Mouse (Mus musculus): ENCODE results near the gene Strada. TPM values are rescaled to one million over a fixed set of nuclear protein-coding genes. Genes with fewer than 3 reads are reported as not detected.

Gene Strada
- polyA plus RNA-seq, 2 experiments, result 24.0 to 46.8 TPM

- no peak overlapping the region for H3K4me2 ChIP-seq (replicated peaks; ENCODE audit: low read depth, low read length, severe bottlenecking)
- no peak overlapping the region for H3K27ac ChIP-seq (replicated peaks; ENCODE audit: low read depth, low read length)
- no peak overlapping the region for H3K4me3 ChIP-seq (replicated peaks; ENCODE audit: low read length)
- ATAC-seq (ENCODE audit: low FRiP score, low read depth) (no peak), DNase-seq (ENCODE audit: low spot score) (no peak)
- 72% methylated on average over 1 of the region's 1 CpGs for WGBS
- peaks cover 72% of the 10 kb centered on the region for H3K36me3 ChIP-seq (ENCODE audit: control insufficient read depth, insufficient read depth, low read length)
- H3K4me1 ChIP-seq (ENCODE audit: control insufficient read depth, insufficient read depth, low read length), result no peaks in the 10 kb centered on the region
- H3K27me3 ChIP-seq (ENCODE audit: control insufficient read depth, insufficient read depth, low read length), result no peaks in the 10 kb centered on the region
- no peak overlapping the region for H3K9ac ChIP-seq (ENCODE audit: low read depth, low read length, severe bottlenecking)
- no peak for TF ChIP-seq POLR2A (IDR thresholded peaks at IDR 0.05; ENCODE audit: borderline replicate concordance, extremely low read depth, insufficient read depth, insufficient read length)
- H3K9me3 ChIP-seq (ENCODE audit: control insufficient read depth, low read length), result no peaks in the 10 kb centered on the region
These were observed 76.1 kb downstream of the Strada start for GRCm38 (mm10) chr11:106125827-106126226.

GRCm38 (mm10) chr11:106124784-106125183 is 77.2 kb downstream of the Strada start:
- Histone ChIP-seq H3K36me3 (ENCODE audit: control insufficient read depth, insufficient read depth, low read length) (peaks cover 71% of the 10 kb centered on the region), H3K27me3 (ENCODE audit: control insufficient read depth, insufficient read depth, low read length) (no peaks in the 10 kb centered on the region), H3K4me3 (replicated peaks; ENCODE audit: low read length) (no peak overlapping the region), H3K4me1 (ENCODE audit: control insufficient read depth, insufficient read depth, low read length) (no peaks in the 10 kb centered on the region), H3K9me3 (ENCODE audit: control insufficient read depth, low read length) (no peaks in the 10 kb centered on the region), H3K4me2 (replicated peaks; ENCODE audit: low read depth, low read length, severe bottlenecking) (no peak overlapping the region), H3K27ac (replicated peaks; ENCODE audit: low read depth, low read length) (no peak overlapping the region), H3K9ac (ENCODE audit: low read depth, low read length, severe bottlenecking) (no peak overlapping the region)
- no peak for TF ChIP-seq POLR2A (IDR thresholded peaks at IDR 0.05; ENCODE audit: borderline replicate concordance, extremely low read depth, insufficient read depth, insufficient read length)
- DNase-seq (ENCODE audit: low spot score), result no peak
- no peak for ATAC-seq (ENCODE audit: low FRiP score, low read depth)
- 78% methylated on average over 4 of the region's 4 CpGs for WGBS

GRCm38 (mm10) chr11:106122736-106123135 is 79.2 kb downstream of the Strada start:
- no peak for TF ChIP-seq POLR2A (IDR thresholded peaks at IDR 0.05; ENCODE audit: borderline replicate concordance, extremely low read depth, insufficient read depth, insufficient read length)
- 77% methylated on average over 3 of the region's 3 CpGs for WGBS
- no peak overlapping the region for H3K9ac ChIP-seq (ENCODE audit: low read depth, low read length, severe bottlenecking)

GRCm38 (mm10) chr11:106122221-106122620 is 79.7 kb downstream of the Strada start:
- TF ChIP-seq POLR2A (IDR thresholded peaks at IDR 0.05; ENCODE audit: borderline replicate concordance, extremely low read depth, insufficient read depth, insufficient read length), result no peak
- DNase-seq (ENCODE audit: low spot score), result no peak
- Histone ChIP-seq H3K4me3 (replicated peaks; ENCODE audit: low read length) (no peak overlapping the region), H3K27ac (replicated peaks; ENCODE audit: low read depth, low read length) (no peak overlapping the region), H3K27me3 (ENCODE audit: control insufficient read depth, insufficient read depth, low read length) (no peaks in the 10 kb centered on the region), H3K4me1 (ENCODE audit: control insufficient read depth, insufficient read depth, low read length) (no peaks in the 10 kb centered on the region), H3K9me3 (ENCODE audit: control insufficient read depth, low read length) (no peaks in the 10 kb centered on the region), H3K9ac (ENCODE audit: low read depth, low read length, severe bottlenecking) (no peak overlapping the region), H3K36me3 (ENCODE audit: control insufficient read depth, insufficient read depth, low read length) (peaks cover 80% of the 10 kb centered on the region), H3K4me2 (replicated peaks; ENCODE audit: low read depth, low read length, severe bottlenecking) (no peak overlapping the region)
- no peak for ATAC-seq (ENCODE audit: low FRiP score, low read depth)
- WGBS, result 93% methylated on average over 5 of the region's 5 CpGs

More at GRCm38 (mm10) chr11:106122736-106123135, 79.2 kb downstream of the Strada start:
- DNase-seq (ENCODE audit: low spot score) (no peak), ATAC-seq (ENCODE audit: low FRiP score, low read depth) (no peak)
- Histone ChIP-seq H3K4me2 (replicated peaks; ENCODE audit: low read depth, low read length, severe bottlenecking) (no peak overlapping the region), H3K4me3 (replicated peaks; ENCODE audit: low read length) (no peak overlapping the region), H3K27me3 (ENCODE audit: control insufficient read depth, insufficient read depth, low read length) (no peaks in the 10 kb centered on the region), H3K36me3 (ENCODE audit: control insufficient read depth, insufficient read depth, low read length) (peaks cover 75% of the 10 kb centered on the region), H3K27ac (replicated peaks; ENCODE audit: low read depth, low read length) (no peak overlapping the region), H3K9me3 (ENCODE audit: control insufficient read depth, low read length) (no peaks in the 10 kb centered on the region), H3K4me1 (ENCODE audit: control insufficient read depth, insufficient read depth, low read length) (no peaks in the 10 kb centered on the region)

Other genes with a start within 250 kb of the Strada start
- 7.6 and 9.1 TPM in 2 replicates for gene Cyb561, start 248.8 kb downstream of the Strada start, polyA plus RNA-seq (2012; rRNA removed)
- gene Cyb561, start 248.8 kb downstream of the Strada start, polyA plus RNA-seq (2014; fragmentation: Nextera tagmentation; extraction: Ambion mirVana), result 15.8 and 17.7 TPM in 2 replicates
- gene Ace, start 234.2 kb downstream of the Strada start, polyA plus RNA-seq (2012; rRNA removed), result 1.4 and 1.5 TPM in 2 replicates
- gene Ace, start 234.2 kb downstream of the Strada start, polyA plus RNA-seq (2014; fragmentation: Nextera tagmentation; extraction: Ambion mirVana), result 1.1 and 1.2 TPM in 2 replicates
- gene Ace3, start 207.5 kb downstream of the Strada start, polyA plus RNA-seq (2012; rRNA removed), result not detected in 2 replicates
- not detected in 2 replicates for gene Ace3, start 207.5 kb downstream of the Strada start, polyA plus RNA-seq (2014; fragmentation: Nextera tagmentation; extraction: Ambion mirVana)
- 0.20 and 0.32 TPM in 2 replicates for gene Kcnh6, start 194.0 kb downstream of the Strada start, polyA plus RNA-seq (2012; rRNA removed)
- gene Kcnh6, start 194.0 kb downstream of the Strada start, polyA plus RNA-seq (2014; fragmentation: Nextera tagmentation; extraction: Ambion mirVana), result 0.23 and 0.32 TPM in 2 replicates
- gene Dcaf7, start 165.3 kb downstream of the Strada start, polyA plus RNA-seq (2012; rRNA removed), result 63.0 and 75.6 TPM in 2 replicates
- 63.3 and 71.6 TPM in 2 replicates for gene Dcaf7, start 165.3 kb downstream of the Strada start, polyA plus RNA-seq (2014; fragmentation: Nextera tagmentation; extraction: Ambion mirVana)
- gene Taco1, start 136.1 kb downstream of the Strada start, polyA plus RNA-seq (2012; rRNA removed), result 14.5 and 15.1 TPM in 2 replicates
- 7.4 and 7.8 TPM in 2 replicates for gene Taco1, start 136.1 kb downstream of the Strada start, polyA plus RNA-seq (2014; fragmentation: Nextera tagmentation; extraction: Ambion mirVana)
- gene Map3k3, start 117.6 kb downstream of the Strada start, polyA plus RNA-seq (2012; rRNA removed), result 48.5 and 54.5 TPM in 2 replicates
- 33.3 and 37.5 TPM in 2 replicates for gene Map3k3, start 117.6 kb downstream of the Strada start, polyA plus RNA-seq (2014; fragmentation: Nextera tagmentation; extraction: Ambion mirVana)
- not detected in 2 replicates for gene Gm10840, start 41.3 kb downstream of the Strada start, polyA plus RNA-seq (2012; rRNA removed)
- gene Gm10840, start 41.3 kb downstream of the Strada start, polyA plus RNA-seq (2014; fragmentation: Nextera tagmentation; extraction: Ambion mirVana), result not detected in 2 replicates
- 148 and 169 TPM in 2 replicates for gene Limd2, start 41.3 kb downstream of the Strada start, polyA plus RNA-seq (2012; rRNA removed)
- gene Limd2, start 41.3 kb downstream of the Strada start, polyA plus RNA-seq (2014; fragmentation: Nextera tagmentation; extraction: Ambion mirVana), result 237 and 260 TPM in 2 replicates
- 43.6 and 48.8 TPM in 2 replicates for gene Ccdc47, start 14.2 kb upstream of the Strada start, polyA plus RNA-seq (2012; rRNA removed)
- gene Ccdc47, start 14.2 kb upstream of the Strada start, polyA plus RNA-seq (2014; fragmentation: Nextera tagmentation; extraction: Ambion mirVana), result 63.7 and 66.1 TPM in 2 replicates
- 35.3 and 50.4 TPM in 2 replicates for gene Ddx42, start 14.8 kb upstream of the Strada start, polyA plus RNA-seq (2012; rRNA removed)
- gene Ddx42, start 14.8 kb upstream of the Strada start, polyA plus RNA-seq (2014; fragmentation: Nextera tagmentation; extraction: Ambion mirVana), result 63.9 and 73.3 TPM in 2 replicates
- 36.4 and 43.8 TPM in 2 replicates for gene Ftsj3, start 53.9 kb upstream of the Strada start, polyA plus RNA-seq (2012; rRNA removed)
- gene Ftsj3, start 53.9 kb upstream of the Strada start, polyA plus RNA-seq (2014; fragmentation: Nextera tagmentation; extraction: Ambion mirVana), result 54.6 and 55.8 TPM in 2 replicates
- 123 and 186 TPM in 2 replicates for gene Psmc5, start 54.0 kb upstream of the Strada start, polyA plus RNA-seq (2012; rRNA removed)
- gene Psmc5, start 54.0 kb upstream of the Strada start, polyA plus RNA-seq (2014; fragmentation: Nextera tagmentation; extraction: Ambion mirVana), result 244 and 253 TPM in 2 replicates
- gene Smarcd2, start 70.8 kb upstream of the Strada start, polyA plus RNA-seq (2012; rRNA removed), result 184 and 203 TPM in 2 replicates
- 114 and 130 TPM in 2 replicates for gene Smarcd2, start 70.8 kb upstream of the Strada start, polyA plus RNA-seq (2014; fragmentation: Nextera tagmentation; extraction: Ambion mirVana)
- 0.78 and 1.0 TPM in 2 replicates for gene Tcam1, start 74.5 kb upstream of the Strada start, polyA plus RNA-seq (2012; rRNA removed)
- gene Tcam1, start 74.5 kb upstream of the Strada start, polyA plus RNA-seq (2014; fragmentation: Nextera tagmentation; extraction: Ambion mirVana), result 0.22 and 0.66 TPM in 2 replicates
- gene Gh, start 99.7 kb upstream of the Strada start, polyA plus RNA-seq (2012; rRNA removed), result not detected in 2 replicates
- not detected in 2 replicates for gene Gh, start 99.7 kb upstream of the Strada start, polyA plus RNA-seq (2014; fragmentation: Nextera tagmentation; extraction: Ambion mirVana)
- gene Cd79b, start 112.6 kb upstream of the Strada start, polyA plus RNA-seq (2012; rRNA removed), result 2.6 and 2.7 TPM in 2 replicates
- 3.0 and 5.0 TPM in 2 replicates for gene Cd79b, start 112.6 kb upstream of the Strada start, polyA plus RNA-seq (2014; fragmentation: Nextera tagmentation; extraction: Ambion mirVana)
- 2.0 and 2.5 TPM in 2 replicates for gene Scn4a, start 151.1 kb upstream of the Strada start, polyA plus RNA-seq (2012; rRNA removed)
- gene Scn4a, start 151.1 kb upstream of the Strada start, polyA plus RNA-seq (2014; fragmentation: Nextera tagmentation; extraction: Ambion mirVana), result 0.15 and 0.30 TPM in 2 replicates
- gene Prr29, start 163.3 kb upstream of the Strada start, polyA plus RNA-seq (2012; rRNA removed), result 1.1 TPM in 2 replicates
- gene Prr29, start 163.3 kb upstream of the Strada start, polyA plus RNA-seq (2014; fragmentation: Nextera tagmentation; extraction: Ambion mirVana), result 0.59 TPM in 1 of 2 replicates, not detected in the other
- 32.8 and 34.5 TPM in 2 replicates for gene Icam2, start 185.9 kb upstream of the Strada start, polyA plus RNA-seq (2012; rRNA removed)
- 42.9 and 46.4 TPM in 2 replicates for gene Icam2, start 185.9 kb upstream of the Strada start, polyA plus RNA-seq (2014; fragmentation: Nextera tagmentation; extraction: Ambion mirVana)